Mouse (Mus musculus): ENCODE data around the gene Zfp574. TPM values are rescaled to one million over a fixed set of nuclear protein-coding genes. Genes with fewer than 3 reads are reported as not detected.
A peak's percentile ranks its signal among the peaks of the same experiment; 100 is the strongest.

Gene Zfp574
- polyA plus RNA-seq, 1 experiment from 2014 or later = 18.9 TPM

GRCm38 (mm10) chr7:25131247-25131646 lies 58.9 kb downstream of the Zfp574 start:
- DNase-seq (ENCODE audit: low spot score) (no peak), ATAC-seq (no peak)
- H3K27me3 ChIP-seq (replicated peaks; ENCODE audit: control insufficient read depth, insufficient read depth, low read length) = peaks cover 11% of the 10 kb centered on the region; the same call in 1 of the 2 replicates
- no peak overlapping the region for H3K4me2 ChIP-seq (ENCODE audit: low read length)
- H3K4me3 ChIP-seq (ENCODE audit: low read depth, low read length) = no peak overlapping the region
- no peak overlapping the region for H3K27ac ChIP-seq (ENCODE audit: low read depth, low read length)
- H3K36me3 ChIP-seq (ENCODE audit: control insufficient read depth, insufficient read depth, low read length) = no peaks in the 10 kb centered on the region
- WGBS = 94% methylated on average over 11 of the region's 11 CpGs
- H3K9me3 ChIP-seq (replicated peaks; ENCODE audit: control insufficient read depth, low read length) = 0 out of 2 replicates have a peak, but pooled peaks cover 2% of the 10 kb centered on the region
- H3K9ac ChIP-seq (ENCODE audit: low read length) = no peak overlapping the region
- no peaks in the 10 kb centered on the region for H3K4me1 ChIP-seq (ENCODE audit: control insufficient read depth, insufficient read depth, low read length)

GRCm38 (mm10) chr7:25132318-25132960 lies 60.1 kb downstream of the Zfp574 start:
- Histone ChIP-seq H3K9me3 (replicated peaks; ENCODE audit: control insufficient read depth, low read length) (0 out of 2 replicates have a peak, but pooled peaks cover 2% of the 10 kb centered on the region), H3K4me1 (ENCODE audit: control insufficient read depth, insufficient read depth, low read length) (no peaks in the 10 kb centered on the region), H3K4me3 (ENCODE audit: low read depth, low read length) (no peak overlapping the region), H3K27ac (ENCODE audit: low read depth, low read length) (no peak overlapping the region), H3K9ac (ENCODE audit: low read length) (no peak overlapping the region), H3K4me2 (ENCODE audit: low read length) (no peak overlapping the region), H3K27me3 (replicated peaks; ENCODE audit: control insufficient read depth, insufficient read depth, low read length) (peaks cover 11% of the 10 kb centered on the region; the same call in 1 of the 2 replicates), H3K36me3 (ENCODE audit: control insufficient read depth, insufficient read depth, low read length) (no peaks in the 10 kb centered on the region)
- DNase-seq (ENCODE audit: low spot score) (no peak), ATAC-seq (peak; percentile 13; the same call in 1 of the 2 replicates)
- WGBS = 6% methylated on average over 25 of the region's 25 CpGs

Small RNAs within 50 kb of the gene (microRNA-seq; reads per million reads assigned to microRNA genes)
- gene Mir6537 = 0.53 reads per million

Other genes with a start within 250 kb of the Zfp574 start
- gene Gm9844, start 210.4 kb upstream of the Zfp574 start, polyA plus RNA-seq (2014; fragmentation: Nextera tagmentation; extraction: Ambion mirVana) = 36.6 and 42.2 TPM in 2 replicates
- gene Lypd4, start 202.6 kb upstream of the Zfp574 start, polyA plus RNA-seq (2014; fragmentation: Nextera tagmentation; extraction: Ambion mirVana) = not detected in 2 replicates
- gene Dmrtc2, start 202.5 kb upstream of the Zfp574 start, polyA plus RNA-seq (2014; fragmentation: Nextera tagmentation; extraction: Ambion mirVana) = not detected in 2 replicates
- gene Rps19, start 188.2 kb upstream of the Zfp574 start, polyA plus RNA-seq (2014; fragmentation: Nextera tagmentation; extraction: Ambion mirVana) = 1,541 and 2,138 TPM in 2 replicates
- not detected in 2 replicates for gene Cd79a, start 175.2 kb upstream of the Zfp574 start, polyA plus RNA-seq (2014; fragmentation: Nextera tagmentation; extraction: Ambion mirVana)
- gene Arhgef1, start 169.7 kb upstream of the Zfp574 start, polyA plus RNA-seq (2014; fragmentation: Nextera tagmentation; extraction: Ambion mirVana) = 26.9 and 41.3 TPM in 2 replicates
- 0.70 and 1.1 TPM in 2 replicates for gene Gm4881, start 128.1 kb upstream of the Zfp574 start, polyA plus RNA-seq (2014; fragmentation: Nextera tagmentation; extraction: Ambion mirVana)
- gene Rabac1, start 99.8 kb upstream of the Zfp574 start, polyA plus RNA-seq (2014; fragmentation: Nextera tagmentation; extraction: Ambion mirVana) = 240 and 248 TPM in 2 replicates
- gene Atp1a3, start 66.6 kb upstream of the Zfp574 start, polyA plus RNA-seq (2014; fragmentation: Nextera tagmentation; extraction: Ambion mirVana) = 122 and 183 TPM in 2 replicates
- 11.2 and 14.2 TPM in 2 replicates for gene Grik5, start 221 bp upstream of the Zfp574 start, polyA plus RNA-seq (2014; fragmentation: Nextera tagmentation; extraction: Ambion mirVana)
- gene Pou2f2, start 107.2 kb downstream of the Zfp574 start, polyA plus RNA-seq (2014; fragmentation: Nextera tagmentation; extraction: Ambion mirVana) = 15.5 and 21.1 TPM in 2 replicates
- gene Dedd2, start 148.0 kb downstream of the Zfp574 start, polyA plus RNA-seq (2014; fragmentation: Nextera tagmentation; extraction: Ambion mirVana) = 10.8 and 12.5 TPM in 2 replicates
- gene Zfp526, start 148.9 kb downstream of the Zfp574 start, polyA plus RNA-seq (2014; fragmentation: Nextera tagmentation; extraction: Ambion mirVana) = 2.3 and 2.8 TPM in 2 replicates
- gene Gsk3a, start 165.3 kb downstream of the Zfp574 start, polyA plus RNA-seq (2014; fragmentation: Nextera tagmentation; extraction: Ambion mirVana) = 20.2 and 20.5 TPM in 2 replicates
- 7.7 and 8.2 TPM in 2 replicates for gene Erf, start 178.2 kb downstream of the Zfp574 start, polyA plus RNA-seq (2014; fragmentation: Nextera tagmentation; extraction: Ambion mirVana)
- gene Cic, start 195.1 kb downstream of the Zfp574 start, polyA plus RNA-seq (2014; fragmentation: Nextera tagmentation; extraction: Ambion mirVana) = 37.4 and 38.7 TPM in 2 replicates
- 574 and 635 TPM in 2 replicates for gene Pafah1b3, start 225.4 kb downstream of the Zfp574 start, polyA plus RNA-seq (2014; fragmentation: Nextera tagmentation; extraction: Ambion mirVana)
- gene Prr19, start 228.8 kb downstream of the Zfp574 start, polyA plus RNA-seq (2014; fragmentation: Nextera tagmentation; extraction: Ambion mirVana) = 1.8 and 2.2 TPM in 2 replicates
- 14.5 and 25.5 TPM in 2 replicates for gene Tmem145, start 233.5 kb downstream of the Zfp574 start, polyA plus RNA-seq (2014; fragmentation: Nextera tagmentation; extraction: Ambion mirVana)
- 13.3 and 17.5 TPM in 2 replicates for gene Megf8, start 244.6 kb downstream of the Zfp574 start, polyA plus RNA-seq (2014; fragmentation: Nextera tagmentation; extraction: Ambion mirVana)